Mouse (Mus musculus): ENCODE results near the gene Olfr629.
"Not testable (repeated sequence)": the region's sequence is repeated elsewhere in the genome, so short reads cannot be mapped to it uniquely, and the experiment has no call there.

Gene Olfr629

GRCm38 (mm10) chr7:103744843-103745242 lies at the start of gene Olfr629:
TSS of gene Olfr629 (minus strand) at chr7:103744943.
- no peak for DNase-seq (ENCODE audit: extremely low read depth, low read depth, low spot score)

- no peak for DNase-seq (ENCODE audit: extremely low read depth, low read depth, low spot score)
Measured at GRCm38 (mm10) chr7:103792669-103793388, 48.1 kb upstream of the Olfr629 start.

GRCm38 (mm10) chr7:103791721-103792120 lies 47.0 kb upstream of the Olfr629 start, which contains the start of gene Olfr67:
TSS of gene Olfr67 (minus strand) at chr7:103791821.
- no peak for DNase-seq (ENCODE audit: extremely low read depth, low read depth, low spot score)

GRCm38 (mm10) chr7:103779598-103779997 lies 34.9 kb upstream of the Olfr629 start, which contains the start of gene Olfr68:
TSS of gene Olfr68 (minus strand) at chr7:103779698.
- DNase-seq (ENCODE audit: extremely low read depth, low read depth, low spot score): no peak

GRCm38 (mm10) chr7:103777652-103778051 lies 32.9 kb upstream of the Olfr629 start:
- DNase-seq (ENCODE audit: extremely low read depth, low read depth, low spot score): not testable (repeated sequence)

GRCm38 (mm10) chr7:103771494-103771893 lies 26.8 kb upstream of the Olfr629 start, which contains the start of gene Olfr69:
TSS of gene Olfr69 (minus strand) at chr7:103771594.
- no peak for DNase-seq (ENCODE audit: extremely low read depth, low read depth, low spot score)

GRCm38 (mm10) chr7:103767687-103768086 lies 22.9 kb upstream of the Olfr629 start:
- not testable (repeated sequence) for DNase-seq (ENCODE audit: extremely low read depth, low read depth, low spot score)

GRCm38 (mm10) chr7:103762212-103762611 lies 17.5 kb upstream of the Olfr629 start:
- DNase-seq (ENCODE audit: extremely low read depth, low read depth, low spot score): not testable (repeated sequence)

- no peak for DNase-seq (ENCODE audit: extremely low read depth, low read depth, low spot score)
Measured at GRCm38 (mm10) chr7:103757233-103757632, 12.5 kb upstream of the Olfr629 start, which contains the start of gene Olfr630. TSS of gene Olfr630 (minus strand) at chr7:103757333.

- DNase-seq (ENCODE audit: extremely low read depth, low read depth, low spot score): no peak
Measured at GRCm38 (mm10) chr7:103730074-103730473, 14.7 kb downstream of the Olfr629 start, which contains the start of gene Olfr628. TSS of gene Olfr628 (plus strand) at chr7:103730374.

GRCm38 (mm10) chr7:103716398-103716797 lies 28.3 kb downstream of the Olfr629 start:
- not testable (repeated sequence) for DNase-seq (ENCODE audit: extremely low read depth, low read depth, low spot score)

- DNase-seq (ENCODE audit: extremely low read depth, low read depth, low spot score): no peak
Measured at GRCm38 (mm10) chr7:103714371-103714770, 30.4 kb downstream of the Olfr629 start, which contains the start of gene Olfr243. TSS of gene Olfr243 (plus strand) at chr7:103714671.

- no peak for DNase-seq (ENCODE audit: extremely low read depth, low read depth, low spot score)
Measured at GRCm38 (mm10) chr7:103712024-103712423, 32.7 kb downstream of the Olfr629 start.

- no peak for DNase-seq (ENCODE audit: extremely low read depth, low read depth, low spot score)
Measured at GRCm38 (mm10) chr7:103699469-103699868, 45.3 kb downstream of the Olfr629 start.

Measured in fat pad, adult 2 months (tissue).